Mouse (Mus musculus): Measurements from ENCODE around the gene Cplx2.

Cplx2 gene

DNA sequence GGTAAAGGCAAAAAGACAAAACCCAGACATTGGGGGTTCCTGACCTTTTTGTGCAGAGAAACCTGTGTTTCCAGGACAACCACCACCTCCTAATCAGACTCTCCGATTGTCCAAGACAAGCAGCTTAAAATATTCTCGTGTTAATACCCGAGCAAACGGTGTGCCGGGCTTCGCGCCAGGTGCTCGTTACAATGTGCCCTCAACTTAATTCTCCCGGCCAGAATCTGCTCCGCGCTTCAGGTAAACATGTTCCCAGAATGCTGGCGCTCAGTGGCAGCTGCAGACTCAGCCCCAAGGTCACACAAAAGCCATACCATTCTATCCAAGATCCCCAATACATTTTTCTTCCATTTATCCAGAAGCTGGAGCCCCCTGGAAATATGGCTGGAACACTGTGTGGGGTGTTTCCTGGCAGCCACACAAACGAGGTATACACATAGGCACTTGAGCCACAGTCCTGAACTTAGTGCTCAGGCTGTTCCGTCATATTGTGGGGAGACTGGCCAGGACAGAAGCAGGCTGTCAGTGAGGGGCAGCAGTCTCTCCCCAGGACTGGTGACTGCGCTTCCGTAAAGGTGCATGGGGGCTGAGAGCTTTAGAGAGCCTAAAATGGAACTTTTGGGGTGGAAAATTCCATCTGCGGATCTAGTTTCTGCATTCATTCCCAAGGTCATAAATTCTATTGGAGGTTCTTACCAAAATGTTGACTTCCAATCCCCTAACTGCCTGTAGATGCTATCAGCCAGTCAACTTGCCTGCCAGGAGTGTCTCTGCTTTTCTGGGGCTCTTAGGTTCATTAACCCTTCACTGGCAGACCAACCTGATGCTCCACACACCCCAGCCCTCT, 32.3 kb downstream of the Cplx2 start:
- DNase-seq (ENCODE audit: low read depth) = no peak

GRCm38 (mm10) chr13:54404205-54404604, 33.1 kb downstream of the Cplx2 start:
- DNase-seq (ENCODE audit: low read depth) = no peak

DNA sequence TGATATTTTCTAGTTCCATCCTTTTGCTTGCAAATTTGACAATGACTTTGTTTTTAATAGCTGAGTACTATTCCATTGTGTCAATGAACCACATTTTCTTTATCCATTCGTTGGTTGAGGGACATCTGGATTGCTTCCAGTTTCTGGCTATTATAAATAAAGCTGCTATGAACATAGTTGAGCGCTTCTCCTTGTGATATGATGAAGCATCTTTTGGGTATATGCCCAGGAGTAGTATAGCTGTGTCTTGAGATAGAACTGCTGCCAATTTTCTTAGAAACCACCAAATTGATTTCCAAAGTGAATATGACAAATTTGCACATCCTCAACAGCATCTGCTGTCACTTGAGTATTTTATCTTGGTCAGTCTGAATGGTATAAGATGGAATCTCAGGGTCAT, 34.7 kb downstream of the Cplx2 start:
- DNase-seq (ENCODE audit: low read depth) = no peak

DNA sequence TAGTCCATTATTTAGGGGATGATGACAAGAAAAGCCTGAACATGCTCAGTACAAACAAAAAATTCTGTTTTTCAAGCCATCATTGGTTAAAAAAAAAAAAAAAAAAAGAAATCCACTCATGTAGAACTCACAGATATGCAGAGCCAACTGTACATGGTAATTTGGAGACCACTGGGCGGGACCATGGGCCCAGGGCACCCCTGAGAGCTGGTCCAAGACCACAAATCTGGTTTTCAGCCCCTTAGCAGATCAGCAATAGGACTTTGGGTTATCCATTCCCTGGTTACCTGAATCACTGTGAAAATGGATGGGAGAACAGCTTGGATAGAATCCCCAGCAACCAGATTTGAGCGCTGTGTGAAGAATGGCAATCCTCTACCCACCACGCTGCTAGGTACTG, 40.5 kb downstream of the Cplx2 start:
- no peak for DNase-seq (ENCODE audit: low read depth)

DNA sequence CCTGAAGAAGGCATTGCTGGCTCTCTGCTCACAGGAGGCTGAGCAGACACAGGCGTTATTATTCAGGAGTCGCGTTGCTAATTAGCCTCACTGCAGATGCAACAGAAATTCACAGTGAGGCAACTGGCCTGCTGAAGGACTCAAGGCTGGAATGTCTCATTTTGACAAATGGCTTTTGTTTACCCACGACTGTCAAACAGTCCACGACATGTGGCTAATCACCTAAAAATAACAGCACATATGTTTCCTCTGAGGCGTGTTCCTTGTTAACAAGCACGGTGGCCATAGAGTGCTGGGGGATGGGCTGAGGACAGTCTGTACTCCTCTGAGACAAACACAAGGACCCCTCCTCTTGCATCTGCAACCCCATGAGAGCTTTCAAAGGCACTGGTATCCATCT, 41.1 kb downstream of the Cplx2 start:
- DNase-seq (ENCODE audit: low read depth) = no peak

GRCm38 (mm10) chr13:54412721-54413120, 41.6 kb downstream of the Cplx2 start:
- DNase-seq (ENCODE audit: low read depth) = no peak

DNA sequence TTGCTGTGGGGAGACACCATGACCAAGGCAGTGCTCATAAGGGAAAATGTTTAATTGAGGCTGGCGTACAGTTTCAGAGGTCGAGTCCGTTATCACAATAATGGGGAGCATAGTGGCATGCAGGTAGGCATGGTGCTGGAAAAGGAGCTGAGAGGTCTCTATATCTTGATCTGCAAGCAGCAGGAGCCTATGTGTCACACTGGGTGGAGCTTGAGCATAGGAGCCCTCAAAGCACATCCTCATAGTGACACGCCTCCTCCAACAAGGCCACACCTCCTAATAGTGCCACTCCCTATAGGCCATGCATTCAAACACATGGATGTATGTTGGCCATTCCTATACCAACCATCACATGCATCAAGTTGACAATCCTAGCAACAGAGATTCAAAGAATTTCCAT, 43.9 kb downstream of the Cplx2 start:
- no peak for DNase-seq (ENCODE audit: low read depth)

- DNase-seq (ENCODE audit: low read depth) = no peak
Observed at GRCm38 (mm10) chr13:54418781-54419327, 47.7 kb downstream of the Cplx2 start.

DNA sequence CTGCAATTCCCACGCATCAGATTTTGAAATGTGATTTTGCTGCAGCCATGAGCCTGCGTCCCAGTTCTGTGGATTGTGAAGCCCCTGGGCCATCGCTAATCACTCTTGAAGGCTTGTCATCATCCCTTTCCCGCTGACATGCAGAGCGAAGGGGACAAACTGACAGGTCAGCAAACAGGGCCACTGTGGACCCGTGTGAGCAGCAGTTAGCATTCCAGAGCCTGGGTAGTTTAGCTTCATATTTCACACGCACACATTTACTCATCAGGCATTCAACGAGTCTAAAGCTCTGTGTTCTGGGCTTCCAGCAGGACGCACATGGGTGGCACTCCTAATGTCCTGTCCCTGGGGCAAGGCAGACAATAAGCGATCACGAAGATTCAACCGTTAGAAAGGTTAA, 49.1 kb downstream of the Cplx2 start:
- DNase-seq (ENCODE audit: low read depth) = no peak

DNA sequence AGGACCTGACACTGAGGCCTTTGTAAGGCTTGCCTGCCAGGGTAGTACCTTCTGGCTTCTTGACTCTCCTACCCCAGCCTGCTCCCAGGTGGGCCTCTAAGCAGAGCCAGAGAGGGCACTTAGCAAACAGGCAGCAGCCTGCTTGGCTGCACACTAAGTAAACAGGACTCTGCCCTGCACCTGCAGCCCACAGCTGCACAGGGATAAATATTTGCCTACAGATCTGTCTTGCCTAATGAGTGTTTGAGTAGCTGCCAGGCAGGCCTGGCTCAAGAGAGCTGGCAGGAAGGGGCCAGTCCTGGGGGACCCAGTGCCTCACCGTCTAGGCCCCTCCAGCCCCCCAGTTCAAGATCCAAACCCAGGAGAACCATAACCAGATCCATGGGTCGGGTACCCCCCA, 54.1 kb downstream of the Cplx2 start:
- no peak for DNase-seq (ENCODE audit: low read depth)

DNA sequence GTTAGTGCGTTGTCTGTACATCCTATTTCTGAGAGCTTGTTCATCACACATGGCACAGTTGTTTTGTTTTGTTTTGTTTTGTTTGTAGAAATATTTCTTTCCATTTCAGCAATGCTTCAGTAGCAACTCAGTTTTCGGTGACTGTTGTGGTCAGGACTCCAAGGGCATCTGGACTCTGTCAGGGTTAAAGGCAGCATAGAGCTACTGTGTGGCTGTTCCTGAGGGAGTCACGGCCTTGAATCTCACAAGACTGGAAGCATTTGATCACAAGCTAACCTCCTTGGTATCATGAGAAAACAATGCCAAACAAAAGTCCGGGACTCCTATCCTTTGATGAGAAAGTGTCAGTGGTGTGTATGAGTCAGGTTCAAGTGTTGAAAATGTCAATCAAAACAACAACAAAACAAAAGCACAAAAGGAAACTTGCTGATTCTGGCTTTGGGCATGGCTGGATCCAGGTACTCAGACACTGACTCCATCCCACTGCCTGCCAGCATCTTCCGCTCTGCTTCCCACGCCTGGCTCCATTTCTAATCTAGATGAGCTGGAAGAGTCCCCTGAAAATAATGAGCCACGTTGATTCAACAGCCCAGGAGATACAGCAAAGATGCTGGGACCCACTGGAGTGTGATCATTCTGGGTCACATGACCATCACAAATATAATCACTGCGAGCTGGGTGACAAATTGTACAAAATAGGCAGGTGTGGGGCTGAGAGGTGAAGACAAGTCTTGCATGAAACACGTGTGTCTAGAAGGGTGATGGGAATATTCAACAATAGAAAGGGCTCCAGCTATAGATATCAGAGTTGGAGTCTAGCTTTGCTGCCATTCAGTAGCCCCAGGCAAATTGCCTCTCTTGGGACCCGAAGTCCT, 55.9 kb downstream of the Cplx2 start:
- DNase-seq (ENCODE audit: low read depth) = no peak

DNA sequence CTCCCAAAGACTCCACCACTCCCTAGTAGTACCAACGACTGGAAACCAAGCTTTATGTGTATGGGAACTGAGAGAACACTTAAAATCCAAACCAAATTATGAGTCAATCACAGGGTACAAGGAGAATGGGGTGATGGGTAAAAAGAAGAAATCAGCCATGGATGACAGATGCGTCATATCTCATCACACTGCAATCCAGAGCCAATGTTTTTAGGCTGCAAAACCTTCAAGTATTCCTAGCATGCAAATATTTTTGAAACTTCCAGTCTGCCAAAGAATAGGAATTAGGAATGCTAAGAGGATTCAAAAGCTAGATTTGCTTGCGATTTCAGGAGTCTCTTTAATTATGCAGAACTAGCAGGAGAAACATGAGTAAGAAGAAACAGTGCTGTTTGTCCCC, 57.6 kb downstream of the Cplx2 start:
- DNase-seq (ENCODE audit: low read depth) = no peak

GRCm38 (mm10) chr13:54430051-54430450, 58.9 kb downstream of the Cplx2 start:
- no peak for DNase-seq (ENCODE audit: low read depth)

DNA sequence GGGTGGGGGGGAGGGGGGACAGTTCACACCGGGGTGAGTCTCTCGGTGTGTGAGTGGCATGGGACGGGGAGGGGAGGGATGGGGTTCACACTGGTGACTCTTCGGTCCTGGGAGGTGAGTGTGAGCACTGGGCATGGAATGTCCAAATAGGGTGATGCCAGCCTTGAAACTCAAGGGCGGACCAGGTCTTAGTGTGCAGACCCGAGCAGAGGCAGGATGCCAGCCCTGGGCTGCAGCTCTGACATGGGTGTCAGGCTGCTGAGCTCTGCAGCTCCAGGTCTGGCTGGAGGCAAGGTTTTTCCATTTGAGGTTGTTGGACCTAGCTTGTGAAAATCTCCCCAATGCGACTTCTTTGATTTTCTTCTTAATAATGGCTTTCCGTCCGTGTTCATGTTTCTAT, 60.0 kb downstream of the Cplx2 start:
- DNase-seq (ENCODE audit: low read depth) = no peak
